Mouse (Mus musculus): ENCODE results near the gene Ncapd2. TPM values are rescaled to one million over a fixed set of nuclear protein-coding genes. Genes with fewer than 3 reads are reported as not detected.
A peak's percentile ranks its signal among the peaks of the same experiment; 100 is the strongest.

Gene Ncapd2
- 383 and 401 TPM in 2 replicates for polyA plus RNA-seq (2011; ENCODE audit: insufficient read depth, insufficient read length, low read depth, missing spikeins)

- H3K4me3 ChIP-seq (ENCODE audit: low read depth, low read length), result peak within 1 kb of the TSS; percentile 97
- H3K36me3 ChIP-seq (ENCODE audit: control insufficient read depth, insufficient read depth, low read length, poor library complexity, severe bottlenecking), result peaks cover 45% of the 10 kb centered on the region
- no peaks in the 10 kb centered on the region for H3K27me3 ChIP-seq (ENCODE audit: control insufficient read depth, insufficient read depth, low read length, poor library complexity, severe bottlenecking)
- H3K4me1 ChIP-seq (ENCODE audit: control insufficient read depth, insufficient read depth, low read length), result peaks cover 3% of the 10 kb centered on the region
- peak within 1 kb of the TSS; percentile 98 for H3K27ac ChIP-seq (ENCODE audit: insufficient read depth, low read length)
- no peak for TF ChIP-seq CTCF (IDR thresholded peaks at IDR 0.05; ENCODE audit: low read depth, low read length)
- TF ChIP-seq POLR2A (IDR thresholded peaks at IDR 0.05; ENCODE audit: insufficient read depth, low read length), result no peak
- no peak for TF ChIP-seq EP300 (IDR thresholded peaks at IDR 0.05; ENCODE audit: insufficient read depth, low read depth, low read length)
- no peaks in the 10 kb centered on the region for H3K9me3 ChIP-seq (replicated peaks; ENCODE audit: control insufficient read depth, insufficient read depth, low read length, poor library complexity, severe bottlenecking)
- peak within 1 kb of the TSS; percentile 89 for H3K9ac ChIP-seq (ENCODE audit: low read depth, poor library complexity, severe bottlenecking)
Measured at GRCm38 (mm10) chr6:125191332-125192015, at the start of gene Ncapd2, which contains the start of gene Mrpl51. TSS of gene Ncapd2 (minus strand) at chr6:125191701. TSS of gene Mrpl51 (plus strand) at chr6:125191801.

GRCm38 (mm10) chr6:125240617-125241016 is 49.1 kb upstream of the Ncapd2 start:
- H3K36me3 ChIP-seq (ENCODE audit: control insufficient read depth, insufficient read depth, low read length, poor library complexity, severe bottlenecking), result no peaks in the 10 kb centered on the region
- no peak overlapping the region for H3K4me3 ChIP-seq (ENCODE audit: low read depth, low read length)
- H3K27ac ChIP-seq (ENCODE audit: insufficient read depth, low read length), result no peak overlapping the region
- H3K4me1 ChIP-seq (ENCODE audit: control insufficient read depth, insufficient read depth, low read length), result no peaks in the 10 kb centered on the region
- no peaks in the 10 kb centered on the region for H3K27me3 ChIP-seq (ENCODE audit: control insufficient read depth, insufficient read depth, low read length, poor library complexity, severe bottlenecking)
- no peaks in the 10 kb centered on the region for H3K9me3 ChIP-seq (replicated peaks; ENCODE audit: control insufficient read depth, insufficient read depth, low read length, poor library complexity, severe bottlenecking)
- no peak overlapping the region for H3K9ac ChIP-seq (ENCODE audit: low read depth, poor library complexity, severe bottlenecking)
- TF ChIP-seq CTCF (IDR thresholded peaks at IDR 0.05; ENCODE audit: low read depth, low read length) (no peak), POLR2A (IDR thresholded peaks at IDR 0.05; ENCODE audit: insufficient read depth, low read length) (no peak), EP300 (IDR thresholded peaks at IDR 0.05; ENCODE audit: insufficient read depth, low read depth, low read length) (no peak)

GRCm38 (mm10) chr6:125239547-125239946 is 48.0 kb upstream of the Ncapd2 start:
- Histone ChIP-seq H3K9ac (ENCODE audit: low read depth, poor library complexity, severe bottlenecking) (no peak overlapping the region), H3K27ac (ENCODE audit: insufficient read depth, low read length) (no peak overlapping the region)
- TF ChIP-seq CTCF (IDR thresholded peaks at IDR 0.05; ENCODE audit: low read depth, low read length) (no peak), POLR2A (IDR thresholded peaks at IDR 0.05; ENCODE audit: insufficient read depth, low read length) (no peak), EP300 (IDR thresholded peaks at IDR 0.05; ENCODE audit: insufficient read depth, low read depth, low read length) (no peak)

DNA sequence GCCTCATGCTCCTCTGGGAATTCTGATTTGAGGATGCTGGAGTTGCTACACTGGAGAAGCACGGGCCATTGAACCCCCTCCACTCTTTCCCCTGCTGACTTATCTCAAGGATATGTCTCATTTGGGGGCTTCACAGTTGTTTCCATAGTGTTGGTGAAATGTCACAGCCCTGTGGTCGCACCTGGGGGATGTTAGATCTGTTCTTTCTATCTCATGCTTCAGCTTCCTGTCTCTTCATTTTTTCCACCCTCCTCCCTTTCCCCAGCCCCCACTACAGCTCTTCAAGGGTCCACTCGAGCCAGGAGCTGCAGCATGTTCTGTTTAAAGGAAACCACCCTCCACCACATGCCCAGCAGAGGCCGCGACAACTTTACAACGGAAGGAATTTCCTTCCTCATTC is 46.9 kb upstream of the Ncapd2 start:
- H3K4me3 ChIP-seq (ENCODE audit: low read depth, low read length), result no peak overlapping the region
- H3K9ac ChIP-seq (ENCODE audit: low read depth, poor library complexity, severe bottlenecking), result no peak overlapping the region
- no peaks in the 10 kb centered on the region for H3K4me1 ChIP-seq (ENCODE audit: control insufficient read depth, insufficient read depth, low read length)
- H3K27ac ChIP-seq (ENCODE audit: insufficient read depth, low read length), result no peak overlapping the region
- no peaks in the 10 kb centered on the region for H3K9me3 ChIP-seq (replicated peaks; ENCODE audit: control insufficient read depth, insufficient read depth, low read length, poor library complexity, severe bottlenecking)
- TF ChIP-seq POLR2A (IDR thresholded peaks at IDR 0.05; ENCODE audit: insufficient read depth, low read length) (no peak), EP300 (IDR thresholded peaks at IDR 0.05; ENCODE audit: insufficient read depth, low read depth, low read length) (no peak), CTCF (IDR thresholded peaks at IDR 0.05; ENCODE audit: low read depth, low read length) (no peak)
- H3K36me3 ChIP-seq (ENCODE audit: control insufficient read depth, insufficient read depth, low read length, poor library complexity, severe bottlenecking), result no peaks in the 10 kb centered on the region
- H3K27me3 ChIP-seq (ENCODE audit: control insufficient read depth, insufficient read depth, low read length, poor library complexity, severe bottlenecking), result no peaks in the 10 kb centered on the region

More at GRCm38 (mm10) chr6:125239547-125239946, 48.0 kb upstream of the Ncapd2 start:
- H3K27me3 ChIP-seq (ENCODE audit: control insufficient read depth, insufficient read depth, low read length, poor library complexity, severe bottlenecking), result no peaks in the 10 kb centered on the region
- H3K4me1 ChIP-seq (ENCODE audit: control insufficient read depth, insufficient read depth, low read length), result no peaks in the 10 kb centered on the region
- H3K9me3 ChIP-seq (replicated peaks; ENCODE audit: control insufficient read depth, insufficient read depth, low read length, poor library complexity, severe bottlenecking), result no peaks in the 10 kb centered on the region
- H3K36me3 ChIP-seq (ENCODE audit: control insufficient read depth, insufficient read depth, low read length, poor library complexity, severe bottlenecking), result no peaks in the 10 kb centered on the region
- no peak overlapping the region for H3K4me3 ChIP-seq (ENCODE audit: low read depth, low read length)

GRCm38 (mm10) chr6:125237421-125237820 is 45.9 kb upstream of the Ncapd2 start:
- no peaks in the 10 kb centered on the region for H3K9me3 ChIP-seq (replicated peaks; ENCODE audit: control insufficient read depth, insufficient read depth, low read length, poor library complexity, severe bottlenecking)
- no peak overlapping the region for H3K4me3 ChIP-seq (ENCODE audit: low read depth, low read length)
- no peaks in the 10 kb centered on the region for H3K4me1 ChIP-seq (ENCODE audit: control insufficient read depth, insufficient read depth, low read length)
- no peaks in the 10 kb centered on the region for H3K27me3 ChIP-seq (ENCODE audit: control insufficient read depth, insufficient read depth, low read length, poor library complexity, severe bottlenecking)
- TF ChIP-seq CTCF (IDR thresholded peaks at IDR 0.05; ENCODE audit: low read depth, low read length) (no peak), POLR2A (IDR thresholded peaks at IDR 0.05; ENCODE audit: insufficient read depth, low read length) (no peak), EP300 (IDR thresholded peaks at IDR 0.05; ENCODE audit: insufficient read depth, low read depth, low read length) (no peak)
- H3K27ac ChIP-seq (ENCODE audit: insufficient read depth, low read length), result no peak overlapping the region
- no peak overlapping the region for H3K9ac ChIP-seq (ENCODE audit: low read depth, poor library complexity, severe bottlenecking)
- no peaks in the 10 kb centered on the region for H3K36me3 ChIP-seq (ENCODE audit: control insufficient read depth, insufficient read depth, low read length, poor library complexity, severe bottlenecking)

DNA sequence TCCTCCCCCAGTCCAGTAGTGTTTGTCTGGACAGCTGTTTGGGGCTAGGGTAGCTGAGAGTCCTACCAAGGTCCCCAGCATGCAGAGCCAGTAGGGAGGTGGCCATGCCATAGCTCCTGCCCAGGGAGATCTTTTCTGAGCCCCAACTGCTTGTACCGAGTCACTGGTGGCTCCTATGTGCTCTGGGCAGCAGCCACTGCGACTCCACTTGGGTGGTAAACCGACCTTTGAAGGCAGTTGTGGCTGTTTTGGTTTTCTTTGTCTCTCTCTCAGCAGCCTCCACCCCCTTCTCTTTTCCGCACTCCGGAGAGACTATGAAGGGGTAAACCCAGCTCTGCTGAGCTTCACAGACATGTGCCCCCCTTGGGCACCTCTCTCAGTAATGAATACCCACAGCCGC is 45.3 kb upstream of the Ncapd2 start, which contains the start of gene Cd27:
Gene Cd27, minus strand, starts transcription at position 229 of the 400 bp plus-strand sequence.
- Histone ChIP-seq H3K9ac (ENCODE audit: low read depth, poor library complexity, severe bottlenecking) (no peak within 1 kb of the TSS), H3K27ac (ENCODE audit: insufficient read depth, low read length) (no peak within 1 kb of the TSS), H3K27me3 (ENCODE audit: control insufficient read depth, insufficient read depth, low read length, poor library complexity, severe bottlenecking) (no peaks in the 10 kb centered on the region), H3K4me1 (ENCODE audit: control insufficient read depth, insufficient read depth, low read length) (no peaks in the 10 kb centered on the region), H3K36me3 (ENCODE audit: control insufficient read depth, insufficient read depth, low read length, poor library complexity, severe bottlenecking) (no peaks in the 10 kb centered on the region), H3K4me3 (ENCODE audit: low read depth, low read length) (no peak within 1 kb of the TSS), H3K9me3 (replicated peaks; ENCODE audit: control insufficient read depth, insufficient read depth, low read length, poor library complexity, severe bottlenecking) (no peaks in the 10 kb centered on the region)
- TF ChIP-seq EP300 (IDR thresholded peaks at IDR 0.05; ENCODE audit: insufficient read depth, low read depth, low read length) (no peak), CTCF (IDR thresholded peaks at IDR 0.05; ENCODE audit: low read depth, low read length) (no peak), POLR2A (IDR thresholded peaks at IDR 0.05; ENCODE audit: insufficient read depth, low read length) (no peak)

Data from ES-Bruce4 (cell line).